Mouse (Mus musculus): ENCODE results near the gene Cbx2. TPM values are rescaled to one million over a fixed set of nuclear protein-coding genes. Genes with fewer than 3 reads are reported as not detected.

Gene Cbx2
- 6.4 TPM for total RNA-seq (2023)

GRCm38 (mm10) chr11:119022895-119023615 lies at the start of gene Cbx2:
TSS of gene Cbx2 (plus strand) at chr11:119022962.

GRCm38 (mm10) chr11:118987999-118988398 lies 34.8 kb upstream of the Cbx2 start, which contains the start of gene Enpp7:
TSS of gene Enpp7 (plus strand) at chr11:118988188.

GRCm38 (mm10) chr11:119040600-119041324 lies 18.0 kb downstream of the Cbx2 start, which contains the start of gene Cbx8:
TSS of gene Cbx8 (minus strand) at chr11:119040969.

Other genes with a start within 250 kb of the Cbx2 start
- not detected for gene Rbfox3, start 111.4 kb upstream of the Cbx2 start, total RNA-seq (2023)
- not detected for gene Enpp7, start 34.8 kb upstream of the Cbx2 start, total RNA-seq (2023)
- 19.7 TPM for gene Cbx8, start 18.0 kb downstream of the Cbx2 start, total RNA-seq (2023)
- gene Cbx4, start 63.3 kb downstream of the Cbx2 start, total RNA-seq (2023): 134 TPM
- gene Tbc1d16, start 205.5 kb downstream of the Cbx2 start, total RNA-seq (2023): 3.6 TPM
- 0.86 TPM for gene Ccdc40, start 205.6 kb downstream of the Cbx2 start, total RNA-seq (2023)
- 37.9 TPM for gene Gaa, start 244.9 kb downstream of the Cbx2 start, total RNA-seq (2023)

Measured in CD4-positive naive resting alpha-beta T cell, adult 57 days (primary cell).